Mouse (Mus musculus): ENCODE results near the gene Cc2d1a.

GRCm38 (mm10) chr8:84106216-84107040 is 41.3 kb downstream of the Cc2d1a start:
- TF ChIP-seq CTCF (IDR thresholded peaks at IDR 0.05; ENCODE audit: borderline replicate concordance, insufficient read depth, low read length) = no peak
- no peak for TF ChIP-seq POLR2A (IDR thresholded peaks at IDR 0.05; ENCODE audit: low read depth, low read length)

Measured in embryonic fibroblast, embryonic 13.5 days (primary cell).